Mouse (Mus musculus): ENCODE measurements at regions not wholly inside any gene's neighbourhood (a gene's known extent, or its start where the extent isn't known, plus 50 kb on each side); places are given as distances from the start of the nearest gene placed in this dataset.
"Not testable (repeated sequence)": the region's sequence is repeated elsewhere in the genome, so short reads cannot be mapped to it uniquely, and the experiment has no call there.

DNA sequence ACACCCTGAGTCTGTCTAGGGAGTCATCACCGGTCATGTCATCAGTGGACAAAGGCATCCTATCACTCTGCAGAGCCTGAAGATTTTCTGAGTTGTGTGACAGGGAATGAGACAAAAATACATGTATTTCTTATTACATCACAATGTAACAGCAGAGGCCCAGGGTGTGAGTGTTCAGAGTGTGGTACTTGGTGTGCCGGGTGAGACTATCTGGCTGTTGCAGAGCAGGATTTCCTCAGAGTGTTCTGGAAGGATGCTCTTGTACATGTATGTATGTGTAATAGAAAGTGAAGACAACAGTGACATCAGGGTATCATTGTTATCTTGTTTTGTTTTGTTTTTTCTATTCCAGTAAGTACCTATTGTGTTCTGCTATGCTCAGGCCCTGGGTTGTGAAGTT, 87.7 kb downstream of the Rhob start:
- intact Hi-C loops (cut with DNase I): no loop called here

DNA sequence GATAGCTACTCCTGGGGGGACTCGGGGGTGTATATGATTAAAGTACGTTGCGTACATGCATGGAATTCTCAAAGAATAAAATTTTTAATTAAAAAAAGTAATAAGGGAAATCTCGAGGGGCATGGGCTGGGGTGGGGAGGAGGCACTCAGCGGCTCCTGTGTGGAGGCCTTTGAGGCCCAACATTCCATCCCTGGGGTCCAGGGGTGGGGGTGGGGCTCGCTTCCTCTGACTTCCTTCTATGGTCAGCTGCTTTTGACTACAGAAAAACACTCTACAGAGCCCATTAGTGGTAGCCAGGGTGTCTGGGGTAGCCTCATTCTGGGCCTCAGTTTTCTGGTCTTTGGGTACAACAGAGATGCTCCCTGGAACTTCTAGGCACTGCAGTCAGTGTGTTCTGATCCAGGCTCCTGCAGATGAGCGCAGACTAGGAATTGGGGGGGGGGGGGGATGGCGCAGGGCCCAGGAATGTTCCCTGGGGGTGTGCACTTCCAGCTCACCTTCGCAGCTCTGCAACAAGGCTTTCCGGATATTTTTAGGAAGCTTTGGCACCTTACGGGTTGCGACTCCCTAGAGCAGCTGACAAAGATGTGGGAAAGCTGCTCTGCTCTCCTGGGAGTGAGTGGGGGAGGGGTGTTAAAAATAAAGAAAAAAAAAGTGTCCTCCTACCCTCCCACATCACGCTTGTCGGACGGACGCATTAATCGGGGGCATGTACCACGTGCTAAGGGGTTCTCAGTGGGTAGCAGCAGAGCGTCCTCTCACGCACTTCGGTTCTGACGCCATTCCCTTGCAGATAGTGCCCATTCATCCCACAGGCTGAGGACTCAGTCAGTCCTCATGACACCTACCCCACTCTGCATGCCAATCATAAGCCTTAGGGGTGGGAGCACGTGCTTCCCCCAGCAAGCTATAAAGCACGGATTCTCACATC, 89.1 kb downstream of the Rhob start:
- intact Hi-C loops (cut with DNase I): no loop called here

DNA sequence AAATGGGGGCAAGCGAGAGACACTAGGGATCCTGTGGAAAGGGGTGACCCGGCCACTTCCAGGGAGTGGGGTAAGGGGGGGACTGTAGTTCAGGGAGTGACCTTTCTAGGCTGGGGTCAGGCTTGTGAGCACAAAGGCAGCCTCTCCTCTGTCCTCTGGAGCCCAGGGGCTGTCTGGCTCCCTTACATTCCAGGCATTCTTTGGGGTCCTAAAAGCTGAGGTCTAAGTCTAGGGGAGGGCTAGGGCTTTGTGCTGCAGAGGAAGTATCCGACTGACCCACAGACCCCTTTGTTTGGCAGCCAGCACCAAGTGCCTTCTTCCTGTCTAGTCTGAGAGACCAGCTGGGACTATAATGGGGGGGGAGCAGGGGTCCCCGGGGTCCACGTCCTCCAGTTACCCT, 88.9 kb downstream of the Hs1bp3 start:
- intact Hi-C loops (cut with DNase I): no loop called here

DNA sequence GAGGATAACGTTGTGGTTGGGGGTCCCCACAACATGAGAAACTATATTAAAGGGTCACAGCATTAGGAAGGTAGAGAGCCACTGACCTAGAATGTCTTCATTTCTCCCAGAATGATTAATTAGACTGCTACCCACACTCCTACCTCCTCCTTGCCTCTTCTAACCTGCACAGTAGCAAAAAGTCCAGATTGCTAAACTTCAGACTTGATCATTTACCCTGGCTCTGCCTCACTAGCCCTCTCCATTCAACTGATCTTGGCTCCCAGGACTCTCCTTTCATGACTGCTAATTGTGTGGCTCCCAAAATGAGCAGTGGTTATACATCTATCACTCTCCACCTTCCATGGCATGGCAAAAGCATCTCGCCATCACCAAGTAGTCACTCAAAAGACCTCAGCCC, 88.1 kb downstream of the Hs1bp3 start:
- intact Hi-C loops (cut with DNase I): no loop called here

DNA sequence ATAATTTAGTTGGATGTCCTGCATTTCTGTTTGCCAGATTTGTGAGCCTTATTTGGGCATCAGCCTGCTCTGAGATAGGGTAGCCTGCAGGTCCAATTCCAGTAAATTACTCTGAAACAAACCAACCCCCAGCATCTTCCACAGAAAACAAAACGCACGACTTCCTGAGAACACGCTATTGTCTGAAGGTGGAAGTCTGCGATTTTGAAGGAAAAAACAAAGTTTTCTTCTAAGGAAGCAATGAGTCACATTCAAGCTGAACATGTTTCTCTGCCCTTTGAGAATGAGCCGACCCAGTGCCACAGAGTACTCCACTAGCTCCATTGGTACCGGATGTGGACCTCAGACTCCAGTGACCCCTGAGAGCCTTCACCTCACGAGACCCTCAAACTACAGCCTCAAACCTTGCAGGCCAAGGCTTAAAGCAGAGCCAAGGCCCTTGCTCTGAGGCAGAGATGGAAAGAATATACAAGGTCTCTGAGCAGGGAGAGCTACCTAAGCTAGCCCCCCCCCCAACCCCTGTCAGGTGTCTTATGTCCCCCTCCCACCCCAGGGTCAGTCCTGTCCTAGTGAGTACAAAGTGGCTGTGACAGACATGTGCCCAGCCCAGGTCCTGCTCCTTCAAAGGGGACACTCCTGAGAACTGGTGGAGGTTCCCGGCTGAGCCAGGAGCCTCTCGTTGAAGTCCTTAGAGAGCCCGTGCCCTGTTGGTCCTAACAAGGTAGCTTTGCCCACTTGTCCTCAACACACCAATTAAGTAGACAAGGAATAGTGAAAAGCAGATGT, 87.3 kb downstream of the Hs1bp3 start:
- intact Hi-C loops (cut with DNase I): no loop called here

DNA sequence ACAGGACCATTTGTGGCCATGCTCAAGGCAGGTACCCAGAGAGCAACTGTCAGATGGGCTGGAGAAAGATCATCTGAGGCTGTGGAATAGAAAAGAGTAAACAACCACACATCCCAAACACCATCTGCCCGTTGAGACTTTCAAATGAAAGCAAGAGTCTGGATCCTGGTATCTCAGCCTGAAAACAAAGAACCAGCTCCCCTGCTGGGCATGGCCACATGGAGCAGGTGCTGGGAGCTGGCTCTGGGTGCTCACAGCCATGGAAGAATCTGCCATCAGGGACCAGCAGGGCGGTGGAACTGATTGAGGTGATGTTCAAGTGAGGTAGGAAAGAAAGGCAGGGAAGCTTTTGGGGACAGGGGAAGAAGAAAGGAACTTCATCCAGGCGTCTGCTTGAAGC, 85.6 kb downstream of the Hs1bp3 start:
- intact Hi-C loops (cut with DNase I): no loop called here

DNA sequence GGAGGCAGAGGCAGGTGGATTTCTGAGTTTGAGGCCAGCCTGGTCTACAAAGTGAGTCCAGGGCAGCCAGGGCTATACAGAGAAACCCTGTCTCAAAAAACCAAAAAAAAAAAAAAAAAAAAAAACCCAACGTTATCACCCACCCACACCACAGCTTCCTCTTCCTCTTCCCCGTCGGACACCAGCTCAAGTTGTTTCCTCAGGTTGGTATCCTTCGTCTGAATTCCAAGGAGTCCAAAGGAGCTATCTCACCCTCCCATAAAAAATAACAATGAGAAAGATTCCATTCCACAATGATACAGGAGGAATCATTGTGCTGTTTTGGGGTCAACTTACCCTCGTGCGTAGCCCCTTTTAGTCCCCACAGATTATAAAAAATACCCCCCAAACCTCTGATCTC, 83.2 kb downstream of the Hs1bp3 start:
- intact Hi-C loops (cut with DNase I): not testable (repeated sequence)

DNA sequence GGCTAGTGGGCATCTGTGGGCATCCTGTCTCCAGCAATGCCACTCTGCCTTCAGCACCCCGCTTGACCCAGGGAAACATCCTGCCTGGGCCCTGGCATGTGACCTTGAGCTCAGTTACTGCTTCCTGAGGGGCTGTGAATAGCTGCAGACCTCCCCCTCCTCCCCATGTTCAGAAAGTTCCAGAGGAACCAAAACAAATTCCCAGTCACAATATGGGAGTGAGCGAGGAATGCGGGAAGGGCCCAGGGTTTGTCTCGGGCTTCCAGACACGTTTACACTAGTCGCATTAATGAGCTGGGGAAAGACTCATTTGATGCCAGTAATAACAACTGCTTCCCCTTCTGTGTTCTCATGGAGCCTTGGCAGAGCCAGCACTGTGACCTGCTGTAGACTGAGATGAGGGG, 81.7 kb downstream of the Hs1bp3 start:
- intact Hi-C loops (cut with DNase I): no loop called here

DNA sequence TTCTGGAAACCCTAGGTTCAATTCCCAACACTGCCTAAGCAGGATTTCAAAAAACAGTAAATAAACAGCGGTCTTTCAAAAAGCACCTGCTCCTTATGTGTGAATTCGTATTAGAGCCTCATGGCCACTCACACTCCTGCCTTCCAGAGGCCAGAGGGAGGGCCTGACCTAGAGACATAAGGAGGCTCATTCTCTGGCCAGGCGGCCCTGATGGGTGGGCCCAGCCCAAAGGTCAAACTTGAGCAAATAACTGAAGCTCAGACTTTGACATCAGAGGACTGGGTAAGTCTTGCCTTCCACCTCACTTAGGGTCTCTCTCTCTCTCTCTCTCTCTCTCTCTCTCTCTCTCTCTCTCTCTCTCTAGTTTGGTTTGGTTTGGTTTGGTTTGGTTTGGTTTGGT, 80.7 kb downstream of the Hs1bp3 start:
- intact Hi-C loops (cut with DNase I): no loop called here

Data from adrenal gland (tissue).